Mouse (Mus musculus) forebrain, embryonic 12.5 days (tissue): ENCODE measurements around the gene Cntn4. TPM values are rescaled to one million over a fixed set of nuclear protein-coding genes. Genes with fewer than 3 reads are reported as not detected.

Source experiments
- ATAC-seq: fragments of 200-750 bp; cut with Nextera tagmentation; 2 replicates; pipeline ENCODE4 v1.8.0; 2017; ENCODE audit warnings: moderate TSS enrichment; ENCODE audit not compliant: low FRiP score
- H3K27ac ChIP-seq: fragments of 300-500 bp; sonication (generic); 2 replicates; pipeline ENCODE4 v1.5.1; 2016; ENCODE audit warnings: mild to moderate bottlenecking
- H3K27me3 ChIP-seq: fragments of 300-500 bp; sonication (generic); 2 replicates; pipeline ENCODE4 v1.6.1; 2016; ENCODE audit warnings: mild to moderate bottlenecking
- H3K36me3 ChIP-seq: fragments of 300-500 bp; sonication (generic); replicated peaks from 2 replicates; pipeline ENCODE4 v1.6.1; 2016; ENCODE audit warnings: mild to moderate bottlenecking
- H3K4me1 ChIP-seq: fragments of 300-500 bp; sonication (generic); 2 replicates; pipeline ENCODE4 v1.6.1; 2016
- H3K4me2 ChIP-seq: fragments of 300-500 bp; sonication (generic); 2 replicates; pipeline ENCODE4 v1.6.1; 2016; ENCODE audit warnings: mild to moderate bottlenecking, moderate library complexity
- H3K4me3 ChIP-seq: fragments of 300-500 bp; sonication (generic); replicated peaks from 2 replicates; pipeline ENCODE4 v1.5.1; 2016; ENCODE audit warnings: mild to moderate bottlenecking
- H3K9ac ChIP-seq: fragments of 300-500 bp; sonication (generic); 2 replicates; pipeline ENCODE4 v1.6.1; 2016; ENCODE audit warnings: mild to moderate bottlenecking
- H3K9me3 ChIP-seq: fragments of 300-500 bp; sonication (generic); 2 replicates; pipeline ENCODE4 v1.6.1; 2016
- WGBS: fragments of 180-500 bp; shearing (Covaris S2); methylation state at CpG from one replicate; pipeline ENCODE4 v1.1.7; 2016; 5-methylcytosine and 5-hydroxymethylcytosine counted together
- polyA plus RNA-seq: library from polyadenylated mRNA; unstranded; fragments of >200 nt; fragmentation: Nextera tagmentation; extraction: Ambion mirVana; gene quantifications from 2 replicates; pipeline ENCODE4 v1.2.1, GENCODE M21; 2016

The Cntn4 gene
- polyA plus RNA-seq, 1 experiment from 2014 or later, result 2.4 TPM

DNA sequence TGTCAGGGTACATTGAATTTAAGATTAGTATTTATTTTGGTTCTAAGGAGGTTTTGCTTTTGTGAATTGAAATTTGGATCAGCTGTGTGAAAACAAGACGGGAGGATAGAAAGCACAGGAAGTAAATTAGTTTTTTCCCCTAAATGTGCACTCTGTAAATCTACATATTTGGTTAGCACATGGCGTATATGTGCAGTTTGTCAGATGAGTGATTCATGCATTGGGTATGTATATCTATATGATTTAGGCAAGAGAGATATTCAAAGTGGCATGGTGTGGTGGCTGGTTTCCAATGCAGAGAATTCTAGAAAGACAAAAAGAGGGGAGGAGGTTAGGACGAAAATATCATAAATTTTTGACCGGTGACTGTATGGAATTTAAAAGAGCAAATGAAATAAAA lies 591.3 kb downstream of the Cntn4 start:
- Histone ChIP-seq H3K4me2 (no peak overlapping the region), H3K27ac (no peak overlapping the region), H3K4me1 (no peaks in the 10 kb centered on the region), H3K27me3 (no peaks in the 10 kb centered on the region), H3K36me3 (no peaks in the 10 kb centered on the region), H3K4me3 (no peak overlapping the region), H3K9ac (no peak overlapping the region), H3K9me3 (no peaks in the 10 kb centered on the region)
- no peak for ATAC-seq
- 87% methylated on average over 4 of the region's 4 CpGs for WGBS

DNA sequence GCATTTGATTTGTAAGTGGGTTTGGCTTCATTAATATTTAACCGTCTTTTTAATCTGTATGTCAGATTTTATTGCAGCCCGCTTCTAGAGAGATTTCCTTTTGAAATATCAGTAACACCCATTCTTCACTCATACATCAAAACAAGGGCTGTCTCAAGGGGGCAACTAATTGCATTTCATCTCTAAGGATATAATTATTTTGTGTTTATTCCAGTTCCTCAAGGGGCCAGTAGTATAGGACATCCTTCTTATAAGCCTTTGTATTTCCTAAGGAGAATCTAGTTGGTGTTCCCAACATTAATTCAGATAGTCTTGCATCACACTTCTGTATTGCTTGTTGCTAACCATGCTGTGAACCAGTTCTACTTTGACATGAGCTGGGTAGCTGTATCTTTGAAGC lies 599.7 kb downstream of the Cntn4 start:
- ATAC-seq, result no peak
- Histone ChIP-seq H3K4me2 (no peak overlapping the region), H3K9me3 (no peaks in the 10 kb centered on the region), H3K27ac (no peak overlapping the region), H3K36me3 (no peaks in the 10 kb centered on the region), H3K9ac (no peak overlapping the region), H3K4me3 (no peak overlapping the region), H3K27me3 (no peaks in the 10 kb centered on the region), H3K4me1 (no peaks in the 10 kb centered on the region)
- WGBS, result 92% methylated on average over 2 of the region's 2 CpGs

DNA sequence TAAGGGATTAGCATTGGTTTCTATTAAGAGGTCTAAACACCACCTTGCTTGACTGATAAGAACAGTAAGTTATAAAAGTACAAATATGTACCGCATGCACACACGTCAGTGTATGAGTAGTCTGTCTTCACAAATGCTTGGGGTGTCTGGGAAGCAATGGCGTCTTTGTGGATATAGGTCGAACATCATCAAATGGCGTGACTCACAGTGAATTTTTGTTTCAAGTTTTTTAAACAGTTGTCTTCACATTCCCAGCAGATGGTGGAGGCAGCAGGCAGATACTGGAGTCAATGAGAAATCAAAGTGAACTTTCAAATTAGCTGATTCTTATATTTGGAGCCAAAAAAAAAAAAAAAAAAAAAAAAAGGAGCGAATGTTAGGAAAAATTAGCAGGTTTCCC lies 604.2 kb downstream of the Cntn4 start:
- Histone ChIP-seq H3K36me3 (no peaks in the 10 kb centered on the region), H3K4me2 (no peak overlapping the region), H3K27ac (no peak overlapping the region), H3K9ac (no peak overlapping the region), H3K4me3 (no peak overlapping the region), H3K9me3 (no peaks in the 10 kb centered on the region), H3K27me3 (no peaks in the 10 kb centered on the region), H3K4me1 (no peaks in the 10 kb centered on the region)
- ATAC-seq, result no peak
- WGBS, result 91% methylated on average over 6 of the region's 6 CpGs

DNA sequence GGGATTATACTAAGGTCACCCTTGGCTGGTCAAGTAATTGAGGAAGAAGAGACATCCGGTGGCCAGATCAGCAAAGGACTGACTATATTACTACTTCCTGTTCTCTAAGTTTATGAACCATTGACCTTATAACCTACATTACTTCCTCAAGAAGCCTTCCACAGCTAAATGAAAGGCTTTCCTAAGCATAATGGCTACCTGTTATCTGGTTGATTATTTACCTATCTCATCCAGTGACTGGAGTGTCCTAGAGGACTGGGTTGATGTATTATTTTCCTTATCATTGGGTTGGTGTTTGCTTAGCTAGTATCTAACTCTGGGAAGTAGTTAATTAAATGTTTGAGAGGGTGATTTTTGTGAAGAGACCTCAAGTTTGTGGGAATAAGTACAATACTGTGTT lies 606.4 kb downstream of the Cntn4 start:
- no peaks in the 10 kb centered on the region for H3K9me3 ChIP-seq
- 95% methylated on average over 1 of the region's 1 CpGs for WGBS
- H3K27me3 ChIP-seq, result no peaks in the 10 kb centered on the region
- no peaks in the 10 kb centered on the region for H3K36me3 ChIP-seq
- ATAC-seq, result no peak
- H3K4me2 ChIP-seq, result no peak overlapping the region
- no peak overlapping the region for H3K9ac ChIP-seq
- H3K27ac ChIP-seq, result no peak overlapping the region
- H3K4me1 ChIP-seq, result no peaks in the 10 kb centered on the region
- no peak overlapping the region for H3K4me3 ChIP-seq

DNA sequence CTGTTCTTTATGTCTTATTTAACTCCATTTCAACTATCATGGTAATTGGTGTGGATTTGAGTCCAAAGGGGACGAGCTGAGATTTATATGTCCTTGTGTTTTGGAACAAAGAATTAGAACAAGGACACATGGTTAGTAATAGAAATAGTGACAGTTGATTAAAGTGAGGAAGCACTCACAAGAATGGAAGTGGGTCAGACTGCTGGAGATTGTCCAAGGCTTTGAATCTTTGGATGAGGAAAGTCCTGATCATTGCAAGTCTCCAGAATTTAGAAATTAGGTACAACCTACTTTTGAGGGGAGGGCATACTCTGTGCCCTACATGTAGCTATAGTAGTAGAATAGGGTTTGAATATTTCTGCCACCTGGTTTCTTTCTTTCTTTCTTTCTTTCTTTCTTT lies 622.0 kb downstream of the Cntn4 start:
- H3K4me2 ChIP-seq, result no peak overlapping the region
- H3K4me1 ChIP-seq, result no peaks in the 10 kb centered on the region
- H3K9me3 ChIP-seq, result no peaks in the 10 kb centered on the region
- H3K27me3 ChIP-seq, result no peaks in the 10 kb centered on the region
- no peak overlapping the region for H3K4me3 ChIP-seq
- 78% methylated on average over 1 of the region's 1 CpGs for WGBS
- no peak for ATAC-seq
- no peaks in the 10 kb centered on the region for H3K36me3 ChIP-seq
- H3K9ac ChIP-seq, result no peak overlapping the region
- H3K27ac ChIP-seq, result no peak overlapping the region

DNA sequence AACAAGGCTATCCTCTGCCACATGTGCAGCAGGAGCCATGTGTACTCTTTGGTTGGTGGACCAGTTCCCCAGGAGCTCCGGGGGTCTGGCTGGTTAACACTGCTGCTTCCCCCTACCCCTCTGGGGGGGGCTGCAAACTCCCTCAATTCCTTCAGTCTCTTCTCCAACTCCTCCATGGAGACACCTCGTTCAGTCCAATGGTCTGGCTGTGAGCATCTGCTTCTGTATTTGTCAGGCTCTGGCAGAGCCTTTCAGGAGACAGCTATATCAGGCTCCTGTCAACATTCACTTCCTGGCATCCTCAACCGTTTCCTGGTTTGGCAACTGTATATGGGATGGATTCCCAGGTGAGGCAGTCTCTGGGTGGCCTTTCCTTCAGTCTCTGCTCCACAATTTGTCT lies 622.7 kb downstream of the Cntn4 start:
- no peak overlapping the region for H3K4me3 ChIP-seq
- WGBS, result 78% methylated on average over 3 of the region's 3 CpGs
- no peaks in the 10 kb centered on the region for H3K4me1 ChIP-seq
- H3K27ac ChIP-seq, result no peak overlapping the region
- H3K9me3 ChIP-seq, result no peaks in the 10 kb centered on the region
- H3K27me3 ChIP-seq, result no peaks in the 10 kb centered on the region
- H3K4me2 ChIP-seq, result no peak overlapping the region
- H3K36me3 ChIP-seq, result no peaks in the 10 kb centered on the region
- ATAC-seq, result no peak
- no peak overlapping the region for H3K9ac ChIP-seq

DNA sequence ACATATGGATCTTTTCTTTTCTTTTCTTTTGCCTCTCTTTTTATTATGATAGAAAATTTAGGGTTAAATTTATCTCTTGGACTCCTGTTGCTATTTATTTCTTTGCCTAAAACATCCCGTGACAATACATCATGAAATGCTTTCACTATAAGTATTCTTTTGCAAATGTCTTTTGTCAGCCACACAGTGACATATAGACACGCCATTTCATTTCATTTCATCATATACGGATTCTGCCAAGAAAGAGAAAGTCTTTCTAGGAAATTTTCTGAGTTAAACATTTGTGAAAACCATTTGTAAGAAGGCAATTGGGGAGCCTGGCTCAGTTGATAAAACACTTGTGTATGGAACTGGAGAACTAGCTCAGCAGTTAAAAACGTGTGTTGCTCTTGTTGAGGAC lies 625.0 kb downstream of the Cntn4 start:
- ATAC-seq, result no peak
- Histone ChIP-seq H3K9ac (no peak overlapping the region), H3K4me3 (no peak overlapping the region), H3K4me2 (no peak overlapping the region), H3K9me3 (no peaks in the 10 kb centered on the region), H3K36me3 (no peaks in the 10 kb centered on the region), H3K27ac (no peak overlapping the region), H3K4me1 (no peaks in the 10 kb centered on the region), H3K27me3 (no peaks in the 10 kb centered on the region)
- WGBS, result 78% methylated on average over 4 of the region's 4 CpGs

DNA sequence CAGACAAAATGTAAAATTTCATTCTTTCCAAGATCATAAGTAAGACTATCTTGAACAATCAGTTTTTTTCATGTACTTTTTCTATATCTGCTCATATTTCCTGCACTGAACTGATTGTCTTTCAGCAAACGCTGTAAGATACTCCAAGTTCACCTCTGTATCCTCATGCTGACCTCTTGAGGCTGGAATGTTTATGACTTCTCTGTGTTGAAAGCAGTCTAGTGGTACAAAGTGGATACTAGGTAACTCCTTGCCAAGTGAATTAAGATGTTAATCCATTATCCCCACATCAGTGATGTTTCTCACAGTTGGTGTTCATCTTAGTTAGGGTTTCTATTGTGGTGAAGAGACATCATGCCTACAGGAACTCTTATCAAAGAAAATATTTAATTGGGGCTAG lies 651.5 kb downstream of the Cntn4 start:
- no peak overlapping the region for H3K4me2 ChIP-seq
- no peak overlapping the region for H3K27ac ChIP-seq
- no peaks in the 10 kb centered on the region for H3K27me3 ChIP-seq
- H3K9me3 ChIP-seq, result no peaks in the 10 kb centered on the region
- WGBS, result 79% methylated on average over 1 of the region's 1 CpGs
- H3K36me3 ChIP-seq, result no peaks in the 10 kb centered on the region
- ATAC-seq, result no peak
- no peaks in the 10 kb centered on the region for H3K4me1 ChIP-seq
- H3K4me3 ChIP-seq, result no peak overlapping the region
- H3K9ac ChIP-seq, result no peak overlapping the region

DNA sequence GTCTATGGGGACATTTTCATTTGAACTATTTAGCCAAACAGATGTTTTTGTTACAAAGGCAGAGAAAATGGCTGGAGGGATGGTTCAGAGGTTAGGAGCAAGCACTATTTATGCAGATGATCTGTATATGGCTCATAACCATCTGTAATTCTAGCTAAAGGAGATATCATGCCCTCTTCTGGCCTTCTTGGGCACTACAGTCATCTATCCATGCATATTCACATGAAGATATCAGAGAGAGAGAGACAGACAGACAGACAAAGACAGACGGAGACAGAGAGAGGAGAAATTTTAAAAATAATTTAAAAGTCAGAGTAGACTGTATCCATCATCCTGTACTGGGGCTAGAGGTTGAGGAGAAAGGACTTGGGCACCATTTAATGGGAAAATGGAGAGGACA lies 652.2 kb downstream of the Cntn4 start:
- 62% methylated on average over 1 of the region's 1 CpGs for WGBS
- no peak overlapping the region for H3K9ac ChIP-seq
- no peak overlapping the region for H3K4me3 ChIP-seq
- no peak overlapping the region for H3K4me2 ChIP-seq
- H3K9me3 ChIP-seq, result no peaks in the 10 kb centered on the region
- ATAC-seq, result no peak
- H3K27ac ChIP-seq, result no peak overlapping the region
- no peaks in the 10 kb centered on the region for H3K4me1 ChIP-seq
- H3K27me3 ChIP-seq, result no peaks in the 10 kb centered on the region
- H3K36me3 ChIP-seq, result no peaks in the 10 kb centered on the region

DNA sequence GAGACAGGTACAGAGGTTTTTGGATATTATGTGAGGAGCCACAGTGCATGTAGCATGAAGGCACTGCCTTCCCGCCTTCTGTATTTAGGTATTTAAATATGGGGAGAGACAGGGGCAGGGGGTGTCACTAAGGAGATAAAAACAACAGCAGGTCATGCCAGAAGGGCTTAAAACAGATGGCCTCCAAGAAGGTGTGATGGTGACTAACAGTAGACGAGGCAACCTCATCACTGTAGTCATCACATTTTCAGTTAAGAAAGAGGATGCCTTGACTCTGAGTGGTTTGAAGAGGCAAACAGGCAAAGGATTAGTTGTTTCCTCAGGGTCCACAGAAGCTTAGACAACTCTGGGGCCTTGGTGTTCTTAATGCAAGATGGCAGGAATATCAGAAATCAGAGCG lies 655.0 kb downstream of the Cntn4 start:
- 89% methylated on average over 3 of the region's 3 CpGs for WGBS
- H3K27me3 ChIP-seq, result no peaks in the 10 kb centered on the region
- H3K4me2 ChIP-seq, result no peak overlapping the region
- no peaks in the 10 kb centered on the region for H3K9me3 ChIP-seq
- no peak overlapping the region for H3K4me3 ChIP-seq
- no peak for ATAC-seq
- H3K4me1 ChIP-seq, result no peaks in the 10 kb centered on the region
- no peaks in the 10 kb centered on the region for H3K36me3 ChIP-seq
- no peak overlapping the region for H3K27ac ChIP-seq
- no peak overlapping the region for H3K9ac ChIP-seq

DNA sequence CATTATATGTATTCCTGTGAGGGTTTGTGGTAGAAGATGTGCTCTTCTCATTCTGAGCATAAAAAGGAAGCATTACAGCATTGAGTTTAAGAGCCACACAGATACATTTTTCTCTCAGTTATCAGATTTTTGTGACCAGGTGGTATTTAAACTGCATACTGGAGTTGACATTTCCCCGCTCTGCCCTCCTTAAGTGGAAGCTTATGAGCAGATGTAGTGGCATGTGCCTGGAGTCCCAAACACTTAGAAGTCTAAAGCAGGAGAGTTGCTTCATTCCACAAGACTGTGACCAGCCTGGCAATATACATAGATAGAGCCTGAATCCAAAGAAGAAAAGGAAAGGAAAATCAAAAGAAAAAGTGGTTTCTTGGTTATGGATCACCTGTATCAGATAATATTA lies 655.5 kb downstream of the Cntn4 start:
- Histone ChIP-seq H3K4me1 (no peaks in the 10 kb centered on the region), H3K9ac (no peak overlapping the region), H3K27me3 (no peaks in the 10 kb centered on the region), H3K4me3 (no peak overlapping the region), H3K4me2 (no peak overlapping the region), H3K36me3 (no peaks in the 10 kb centered on the region), H3K27ac (no peak overlapping the region), H3K9me3 (no peaks in the 10 kb centered on the region)
- 88% methylated on average over 1 of the region's 1 CpGs for WGBS
- ATAC-seq, result no peak

DNA sequence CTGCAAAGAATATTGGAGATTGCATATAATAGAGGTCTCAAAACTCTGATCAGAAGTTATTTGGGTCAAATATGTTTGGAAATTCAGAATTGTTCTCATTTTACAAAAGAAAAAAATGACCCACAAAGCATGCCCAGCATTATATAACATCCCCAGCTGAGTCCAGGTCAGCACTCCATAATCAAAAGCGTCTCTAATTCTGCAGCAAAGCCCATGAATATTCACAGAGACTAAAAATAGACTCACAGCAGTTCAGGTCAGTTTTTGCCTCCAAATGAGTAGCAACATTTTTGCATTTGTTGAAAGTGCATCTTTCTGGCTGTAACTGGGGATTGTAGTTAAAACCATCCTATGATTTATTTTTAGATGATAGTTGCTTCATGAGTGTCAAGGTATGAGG lies 657.6 kb downstream of the Cntn4 start:
- Histone ChIP-seq H3K36me3 (no peaks in the 10 kb centered on the region), H3K4me1 (no peaks in the 10 kb centered on the region), H3K27ac (no peak overlapping the region), H3K4me2 (no peak overlapping the region), H3K9ac (no peak overlapping the region), H3K9me3 (no peaks in the 10 kb centered on the region), H3K27me3 (no peaks in the 10 kb centered on the region), H3K4me3 (no peak overlapping the region)
- WGBS, result 50% methylated on average over 1 of the region's 1 CpGs
- ATAC-seq, result no peak

DNA sequence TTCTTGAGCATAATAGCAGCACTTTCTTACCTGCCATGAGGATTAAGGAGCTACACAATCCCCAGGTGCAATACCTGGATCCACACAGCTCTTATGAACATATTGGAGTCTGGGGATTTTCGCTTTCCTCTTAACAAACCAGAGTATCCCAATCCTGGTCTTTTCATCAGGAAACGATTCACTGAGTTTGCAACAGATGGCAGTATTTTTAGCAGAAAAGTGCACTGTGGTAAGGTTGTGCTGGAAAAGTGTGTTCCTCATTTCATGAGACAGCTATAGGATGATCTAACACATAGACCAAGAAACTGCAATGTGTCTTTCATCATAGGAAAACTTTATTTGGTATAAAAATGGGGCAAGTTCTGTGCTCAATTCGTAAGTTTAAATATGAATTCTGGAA lies 659.3 kb downstream of the Cntn4 start:
- Histone ChIP-seq H3K4me1 (no peaks in the 10 kb centered on the region), H3K27me3 (no peaks in the 10 kb centered on the region), H3K9me3 (no peaks in the 10 kb centered on the region), H3K4me2 (no peak overlapping the region), H3K9ac (no peak overlapping the region), H3K36me3 (no peaks in the 10 kb centered on the region), H3K27ac (no peak overlapping the region), H3K4me3 (no peak overlapping the region)
- ATAC-seq, result no peak
- 85% methylated on average over 3 of the region's 3 CpGs for WGBS

DNA sequence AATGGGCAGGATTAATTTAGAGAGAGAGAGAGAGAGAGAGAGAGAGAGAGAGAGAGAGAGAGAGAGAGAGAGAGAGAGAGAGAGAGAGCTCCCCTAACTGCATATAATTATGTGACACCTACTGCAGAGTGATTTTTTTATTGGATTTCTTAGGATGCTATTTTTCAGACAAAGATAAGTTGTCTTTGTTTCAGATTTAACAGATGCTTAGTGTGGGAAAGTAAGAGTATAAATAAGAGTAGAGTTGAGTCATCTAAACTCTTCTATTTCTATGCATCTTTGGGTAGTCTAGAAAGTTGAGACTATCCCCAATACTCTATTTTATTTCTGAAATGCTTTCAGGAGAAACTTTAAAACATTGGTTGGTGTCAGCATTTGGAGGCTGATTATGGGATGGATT lies 660.4 kb downstream of the Cntn4 start:
- Histone ChIP-seq H3K9ac (no peak overlapping the region), H3K27ac (no peak overlapping the region), H3K27me3 (no peaks in the 10 kb centered on the region), H3K4me1 (no peaks in the 10 kb centered on the region), H3K9me3 (no peaks in the 10 kb centered on the region), H3K4me3 (no peak overlapping the region), H3K36me3 (no peaks in the 10 kb centered on the region), H3K4me2 (no peak overlapping the region)
- no peak for ATAC-seq
